Mouse (Mus musculus) kidney, adult 9 months (tissue): ENCODE measurements at regions not wholly inside any gene's neighbourhood (a gene's known extent, or its start where the extent isn't known, plus 50 kb on each side); places are given as distances from the start of the nearest gene placed in this dataset.

Experiments used
- DNase-seq: peaks from one replicate; pipeline ENCODE4 v3.0.0; 2022

DNA sequence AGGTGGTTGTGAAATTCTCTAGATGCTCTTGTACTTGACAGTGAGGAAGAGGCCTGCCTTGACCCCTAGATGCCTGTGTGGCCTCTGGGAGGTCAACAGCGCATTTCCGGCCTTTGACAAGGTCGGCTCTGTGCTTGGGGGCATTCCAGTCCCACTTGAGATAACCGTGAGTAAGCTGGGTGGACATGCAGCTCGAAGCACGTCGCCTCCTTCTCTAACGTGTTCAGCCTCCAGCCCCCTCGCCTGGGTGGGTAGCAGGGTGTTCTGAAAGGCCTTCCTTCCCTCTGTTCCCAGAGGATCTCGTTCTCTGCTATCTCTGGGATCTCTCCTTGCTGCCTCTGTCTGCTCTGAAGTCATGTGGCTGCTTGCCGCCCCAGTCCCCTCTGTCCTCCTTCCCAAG is 70.2 kb upstream of the Slc38a2 start:
- no peak for DNase-seq

DNA sequence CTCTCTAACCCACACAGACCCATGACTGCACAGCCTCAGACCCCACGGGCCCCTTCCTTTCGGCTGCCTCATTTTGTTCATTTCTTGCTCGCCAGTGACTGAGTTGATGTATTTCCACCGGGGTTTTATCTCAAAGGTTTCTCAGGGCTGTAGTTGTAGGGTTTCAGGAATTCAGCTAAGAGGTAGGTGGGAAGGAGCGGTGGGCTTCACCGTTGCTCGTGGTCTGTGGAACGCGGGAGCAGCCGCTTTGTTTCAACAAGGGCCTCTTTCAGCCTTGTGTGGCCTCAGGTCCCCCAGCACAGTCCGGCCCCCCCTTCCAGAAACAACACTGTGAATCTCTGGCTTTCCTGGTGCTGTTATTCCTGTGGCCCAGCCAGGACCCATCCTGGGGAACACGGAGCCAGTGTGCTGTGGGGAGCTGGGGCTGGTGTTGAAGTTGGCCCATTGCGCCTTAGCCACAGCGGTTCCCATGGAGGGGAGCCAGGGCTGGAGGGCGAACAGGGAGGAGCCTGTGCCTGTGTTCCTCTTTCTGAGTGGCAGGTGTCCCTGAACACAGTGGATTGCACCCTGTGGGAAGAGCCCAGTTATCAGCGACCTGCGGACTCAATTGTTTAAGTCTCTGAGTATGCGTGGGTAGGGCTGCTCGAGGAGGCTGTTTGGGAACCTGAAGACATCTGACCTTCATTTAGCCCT is 68.9 kb upstream of the Slc38a2 start:
- DNase-seq: no peak

DNA sequence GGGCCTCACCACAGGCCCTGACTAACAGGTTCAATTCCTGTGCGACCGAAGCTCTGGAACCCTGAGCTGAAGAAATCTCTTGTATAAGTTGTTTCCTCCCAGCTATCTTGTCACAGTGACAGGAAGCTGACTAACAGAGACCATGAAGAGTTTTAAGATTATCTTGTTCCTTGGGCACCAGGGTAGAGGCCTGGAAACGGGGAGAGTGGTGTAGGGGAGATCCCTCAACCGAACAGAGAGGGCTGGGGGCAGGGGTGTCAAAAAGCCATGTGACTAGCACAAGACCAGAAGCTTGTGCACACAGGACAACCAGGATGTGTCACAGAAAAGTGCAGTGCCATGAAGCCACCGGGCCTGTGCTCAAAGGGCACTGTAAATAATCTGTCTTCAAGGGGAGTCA is 67.7 kb upstream of the Slc38a2 start:
- DNase-seq: no peak

DNA sequence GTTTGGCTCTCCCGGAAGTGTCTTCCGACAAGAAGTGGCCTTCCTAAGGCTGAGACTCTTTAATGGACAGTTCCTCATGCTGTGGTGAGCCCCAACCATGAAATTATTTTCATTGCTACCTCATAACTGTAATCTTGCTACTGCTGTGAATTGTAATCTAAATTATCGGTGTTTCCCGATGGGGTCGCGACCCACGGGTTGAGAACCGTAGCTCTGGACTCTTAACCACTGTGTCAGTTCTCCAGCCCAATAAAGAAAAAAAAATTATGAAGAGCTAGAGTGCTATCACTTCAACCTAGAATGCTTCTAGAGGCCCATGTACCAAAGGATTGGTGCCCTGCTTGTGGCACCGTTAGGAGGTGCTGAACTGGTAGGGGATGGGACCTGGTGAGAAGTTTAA is 66.7 kb upstream of the Slc38a2 start:
- no peak for DNase-seq

DNA sequence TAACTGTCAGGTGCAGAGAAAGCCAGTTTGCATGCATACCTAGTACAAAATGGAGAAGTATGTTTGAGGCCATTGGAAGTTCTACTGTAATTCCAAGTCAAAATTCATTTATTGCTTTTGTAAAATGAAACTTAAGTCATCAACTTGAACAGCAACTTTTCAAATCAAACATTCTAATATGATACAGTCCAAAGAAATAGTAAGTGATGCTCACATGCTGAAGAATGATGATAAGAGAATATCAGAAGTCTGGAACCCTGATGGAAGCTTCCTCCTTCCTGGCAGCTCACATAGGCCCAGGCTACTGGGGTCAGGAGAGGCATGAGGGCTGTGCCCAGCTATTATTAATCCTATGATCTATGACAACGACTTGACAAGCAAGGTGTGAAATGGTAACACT is 64.1 kb upstream of the Slc38a2 start:
- DNase-seq: no peak

DNA sequence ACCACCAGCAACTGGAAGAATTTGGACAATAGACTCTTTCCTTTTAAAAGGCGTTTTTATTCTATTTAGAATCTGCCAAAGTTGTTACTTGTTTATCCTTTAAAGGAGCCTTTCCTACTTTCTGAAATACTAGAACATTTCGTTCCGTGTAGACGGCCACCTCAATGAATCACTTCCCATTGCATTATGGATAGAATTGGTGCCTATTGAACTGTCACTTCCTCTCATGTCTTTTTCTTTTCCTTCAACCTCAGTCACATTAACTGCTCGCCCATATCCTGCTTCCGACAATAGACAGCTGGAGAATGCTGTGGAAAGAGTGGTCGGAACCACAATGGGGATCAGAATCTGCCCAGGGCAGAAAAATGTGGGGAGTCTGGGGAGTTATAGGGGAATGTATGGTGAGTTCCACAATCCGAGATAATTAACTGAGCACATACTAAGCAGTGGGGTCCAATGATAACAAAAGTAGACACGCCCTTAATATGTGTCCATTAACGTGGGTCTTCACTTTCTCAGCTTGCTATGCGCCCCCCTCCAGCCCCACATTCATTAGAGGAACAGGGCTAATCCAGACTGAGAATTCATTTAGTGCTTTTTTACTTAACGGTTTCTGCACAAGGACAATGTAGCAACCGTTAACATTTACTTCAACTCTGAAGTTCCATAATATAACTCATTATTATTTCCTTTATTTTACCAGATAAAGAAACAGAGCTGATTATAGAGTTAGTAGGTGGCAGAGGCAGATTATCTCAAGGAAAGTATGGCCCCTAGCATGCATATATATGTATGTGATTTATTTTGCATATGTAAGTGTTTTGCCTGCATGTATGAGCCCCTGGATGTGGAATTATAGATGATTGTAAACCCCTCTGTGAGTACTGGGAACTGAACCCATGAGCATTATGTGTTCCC is 59.8 kb upstream of the Slc38a2 start:
- no peak for DNase-seq

DNA sequence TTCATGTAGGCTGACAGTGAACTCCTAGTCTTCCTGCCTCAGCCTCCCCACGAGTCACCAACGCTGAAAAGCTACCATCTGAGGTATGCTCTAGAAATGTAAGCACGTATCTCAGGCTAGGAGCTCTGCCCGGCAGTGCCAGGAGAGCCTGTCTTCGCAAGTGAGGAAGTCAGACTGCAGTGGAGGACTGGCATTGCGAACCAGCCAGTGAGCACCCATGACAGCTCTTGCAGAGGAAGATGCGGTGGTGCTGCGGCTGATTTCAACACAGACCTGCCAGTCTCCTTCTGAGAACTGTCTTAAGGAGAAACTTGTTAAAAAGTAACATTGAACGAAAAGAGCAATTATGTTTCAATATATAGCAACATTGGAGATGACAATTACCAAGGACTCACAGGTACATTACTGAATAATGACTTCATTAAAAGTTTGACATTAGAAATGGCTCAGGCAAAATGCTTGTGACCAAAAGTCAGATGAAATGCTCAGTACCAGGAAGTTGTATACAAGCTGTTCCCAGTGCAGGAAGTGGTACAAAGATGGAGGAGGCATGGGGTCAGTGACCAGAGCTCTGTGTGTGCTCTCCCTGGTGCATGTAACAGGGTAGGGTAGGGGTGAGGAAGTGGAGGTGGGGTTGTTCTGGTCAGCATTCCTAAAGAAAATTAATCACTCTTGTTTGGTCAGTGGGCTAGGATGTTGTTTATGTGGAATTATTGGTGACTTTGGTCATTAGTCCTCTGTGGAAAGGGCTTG is 58.1 kb upstream of the Slc38a2 start:
- DNase-seq: no peak

DNA sequence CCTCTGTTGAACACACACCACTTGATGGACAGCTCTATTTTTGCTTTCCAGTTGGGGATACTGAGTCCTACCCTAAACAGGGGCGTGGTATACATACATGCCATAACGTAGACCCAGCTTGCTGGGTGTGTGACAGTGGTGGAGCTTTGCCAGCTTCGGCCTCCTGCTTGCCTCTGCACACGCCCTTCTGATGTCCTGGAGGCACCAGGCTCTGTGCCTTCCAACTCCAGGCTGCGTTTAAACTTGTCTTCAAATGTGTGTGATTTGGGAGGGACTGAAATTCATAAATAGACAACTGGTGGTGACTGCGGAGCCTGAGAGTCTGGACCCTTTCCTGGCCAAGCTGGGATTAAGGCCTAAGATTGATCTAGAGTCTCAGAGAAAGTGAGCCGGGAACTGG is 56.9 kb upstream of the Slc38a2 start:
- no peak for DNase-seq

DNA sequence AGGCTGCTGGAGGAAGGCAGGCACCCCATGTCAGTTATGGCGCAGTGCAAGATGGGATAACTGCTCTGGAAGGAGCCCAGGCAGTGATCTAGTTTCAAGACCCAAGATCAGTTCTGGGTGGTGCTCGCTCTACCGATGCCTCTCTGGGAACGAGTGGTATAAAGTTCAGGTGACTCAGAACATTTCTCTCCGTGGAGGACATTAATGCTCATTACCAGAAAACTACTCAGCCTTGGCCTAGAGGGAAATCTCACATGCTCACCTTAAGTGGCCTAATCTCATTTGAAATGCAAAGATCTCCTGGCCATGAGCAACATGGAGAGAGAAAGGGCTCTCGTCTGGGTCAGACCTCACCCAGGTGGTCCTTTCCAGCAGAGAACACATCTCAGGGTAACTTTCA is 56.4 kb upstream of the Slc38a2 start:
- peak; percentile 47 for DNase-seq

DNA sequence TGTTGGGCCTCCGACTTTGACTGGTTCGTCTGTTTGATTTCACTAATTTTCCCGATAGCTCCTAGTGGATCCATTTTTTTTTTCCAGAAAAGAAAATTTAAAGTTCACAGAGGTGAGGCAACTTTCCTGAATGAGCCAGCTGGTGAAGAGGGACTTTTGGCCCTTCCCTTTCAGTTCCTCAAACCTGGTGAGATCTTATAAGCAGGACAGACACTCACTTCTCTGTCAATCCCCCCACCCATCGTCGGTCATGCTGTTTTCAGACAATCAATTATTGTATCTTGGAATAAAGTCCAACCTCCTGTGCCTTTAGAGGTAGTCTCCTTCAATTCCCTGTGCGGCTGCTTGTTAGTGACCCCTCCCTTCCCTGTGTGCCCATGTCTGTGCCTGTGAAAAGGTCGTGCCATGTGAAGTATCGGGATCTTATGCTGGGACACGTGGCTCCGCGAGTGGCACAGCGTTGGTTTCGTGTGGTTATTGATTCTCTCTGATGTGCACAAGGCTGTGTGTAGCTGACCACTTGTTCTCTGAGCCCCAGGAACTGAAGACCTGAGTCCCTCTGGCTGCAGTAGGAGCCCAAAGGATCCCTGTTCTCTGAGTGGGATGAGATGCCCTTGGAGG is 55.9 kb upstream of the Slc38a2 start:
- DNase-seq: no peak

DNA sequence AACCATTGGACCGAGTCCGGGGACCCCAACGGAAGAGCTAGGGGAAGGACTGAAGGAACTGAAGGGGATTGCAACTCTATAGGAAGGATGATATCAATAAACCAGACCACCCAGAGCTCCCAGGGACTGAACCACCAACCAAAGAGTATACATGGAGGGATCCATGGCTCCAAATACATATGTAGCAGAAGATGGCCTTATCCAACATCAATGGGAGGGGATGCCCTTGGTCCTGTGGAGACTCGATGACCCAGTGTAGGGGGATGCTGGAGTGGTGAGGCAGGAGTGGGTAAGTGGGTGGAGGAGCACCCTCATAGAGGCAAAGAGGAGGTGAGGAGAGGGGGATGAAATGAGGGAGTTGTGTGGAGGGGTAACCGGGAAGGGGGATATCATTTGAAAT is 54.5 kb upstream of the Slc38a2 start:
- DNase-seq: no peak

DNA sequence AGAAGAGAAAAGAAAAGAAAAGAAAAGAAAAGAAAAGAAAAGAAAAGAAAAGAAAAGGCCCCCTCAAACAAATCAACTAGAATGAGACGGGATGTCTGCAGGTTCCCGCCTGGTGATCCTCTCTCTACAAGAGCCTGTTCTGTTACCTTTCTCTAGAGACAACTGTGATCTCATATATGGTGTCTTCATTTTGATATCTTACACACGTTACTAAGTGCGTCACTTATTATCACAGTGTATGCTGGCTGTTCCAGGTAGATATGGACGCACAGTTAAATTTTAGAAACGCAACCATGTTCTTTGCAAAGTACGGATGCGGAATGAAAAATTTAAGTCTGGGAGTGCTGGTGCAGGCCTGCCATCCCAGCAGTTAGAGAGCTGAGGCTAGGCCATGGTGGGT is 53.2 kb upstream of the Slc38a2 start:
- DNase-seq: no peak

DNA sequence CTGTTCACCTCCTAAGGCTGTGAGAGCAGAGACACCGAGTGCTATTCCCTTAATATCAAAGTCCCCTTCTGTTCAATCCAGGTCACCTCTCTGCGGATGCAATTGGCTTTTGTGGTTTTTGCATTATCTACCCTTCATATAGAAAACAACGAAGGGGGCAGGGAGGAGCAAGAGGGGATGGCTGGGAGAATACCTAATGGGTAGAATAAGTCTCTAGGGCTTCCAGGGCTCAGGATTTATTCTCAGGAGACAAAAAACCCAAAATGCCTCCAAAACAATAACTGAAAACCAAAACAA is 52.5 kb upstream of the Slc38a2 start:
- no peak for DNase-seq

DNA sequence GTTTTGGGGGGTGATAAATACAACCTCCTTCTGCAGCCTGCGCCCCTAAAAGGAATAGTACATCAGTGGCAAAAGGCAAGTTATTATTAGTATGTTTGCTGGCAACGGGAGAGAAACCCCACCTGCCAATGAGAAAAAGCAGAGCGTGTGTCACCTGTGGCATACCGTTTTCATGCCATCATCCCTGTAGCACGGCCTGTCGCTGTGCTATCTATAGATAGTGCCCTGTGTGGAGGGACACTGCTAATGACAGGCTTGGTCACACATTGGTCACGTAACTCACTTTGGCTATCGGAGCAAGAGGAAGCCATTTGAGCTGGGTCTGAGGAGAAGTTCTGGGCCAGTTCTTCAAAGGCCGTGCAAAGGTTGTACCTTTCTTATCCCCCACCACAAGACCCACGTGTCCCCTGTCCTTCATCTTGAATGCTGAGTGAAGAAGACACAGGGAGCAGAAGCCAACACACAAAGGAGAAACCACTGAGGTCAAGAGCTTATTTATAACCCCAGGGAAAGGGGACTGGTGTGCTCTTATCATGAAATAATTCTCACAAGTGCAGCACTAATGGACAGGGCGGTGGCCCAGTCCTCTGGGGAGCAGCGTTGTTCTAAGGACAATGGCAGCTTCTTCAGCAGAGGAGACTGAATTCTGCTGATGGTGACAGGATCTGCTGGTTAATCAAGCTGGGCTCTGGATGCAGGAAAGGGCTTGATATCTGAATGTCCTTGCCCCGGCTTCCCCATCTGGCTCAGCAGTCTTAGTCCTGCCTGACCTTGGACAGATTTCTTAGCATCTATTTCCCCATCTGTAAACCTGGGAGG is 51.9 kb upstream of the Slc38a2 start:
- DNase-seq: no peak

DNA sequence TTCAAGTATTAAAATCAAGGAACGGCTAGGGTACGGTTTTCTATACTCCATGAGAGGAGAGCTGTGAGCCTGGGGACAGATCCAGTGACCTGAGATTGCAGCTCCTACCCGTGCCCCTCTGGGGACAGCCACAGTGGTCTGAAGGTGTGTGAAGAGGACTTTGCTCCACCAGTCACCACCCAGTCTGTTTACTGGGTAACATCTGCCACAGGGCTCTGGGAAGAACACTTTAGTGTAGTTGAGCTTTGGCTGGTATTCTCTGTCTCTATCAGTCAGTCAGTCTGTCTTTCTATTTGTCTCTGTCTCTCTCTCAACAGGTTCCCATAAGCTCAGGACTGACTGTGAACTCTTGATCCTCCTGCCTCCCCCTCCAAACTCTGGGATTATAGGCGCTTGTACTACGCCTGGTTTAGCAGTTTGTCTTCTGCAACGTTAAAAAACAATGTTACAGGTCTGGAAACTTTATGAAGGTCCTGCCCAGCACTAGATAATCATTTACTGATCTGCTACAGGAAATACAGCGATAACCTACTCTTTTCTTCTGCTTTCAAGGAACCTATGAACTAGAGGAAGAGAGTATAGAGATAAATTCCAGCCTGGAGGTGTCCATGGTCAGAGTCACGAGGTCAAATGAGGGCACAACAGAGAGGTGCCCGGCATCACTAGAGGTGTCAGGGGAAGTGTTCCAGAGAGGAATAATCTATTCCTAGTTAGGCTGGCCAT is 50.2 kb upstream of the Slc38a2 start:
- no peak for DNase-seq
